Mouse (Mus musculus) stomach, embryonic 15.5 days (tissue): Measurements from ENCODE around the gene Defb22. TPM values are rescaled to one million over a fixed set of nuclear protein-coding genes. Genes with fewer than 3 reads are reported as not detected.

Source experiments
- ATAC-seq: fragments of 200-750 bp; cut with Nextera tagmentation; 2 replicates; pipeline ENCODE4 v1.8.0; 2017; ENCODE audit warnings: low read depth, moderate number of reproducible peaks, moderate TSS enrichment; ENCODE audit not compliant: insufficient read depth, low FRiP score
- H3K27ac ChIP-seq: fragments of 300-500 bp; sonication (generic); 2 replicates; pipeline ENCODE4 v1.5.1; 2015; ENCODE audit warnings: mild to moderate bottlenecking, inconsistent platforms
- H3K27me3 ChIP-seq: fragments of 300-500 bp; sonication (generic); replicated peaks from 2 replicates; pipeline ENCODE4 v1.6.1; 2015; ENCODE audit warnings: inconsistent platforms
- H3K36me3 ChIP-seq: fragments of 300-500 bp; sonication (generic); 2 replicates; pipeline ENCODE4 v1.6.1; 2015; ENCODE audit warnings: inconsistent platforms
- H3K4me1 ChIP-seq: fragments of 300-500 bp; sonication (generic); 2 replicates; pipeline ENCODE4 v1.6.1; 2015; ENCODE audit warnings: inconsistent platforms
- H3K4me2 ChIP-seq: fragments of 300-500 bp; sonication (generic); 2 replicates; pipeline ENCODE4 v1.6.1; 2015; ENCODE audit warnings: mild to moderate bottlenecking, inconsistent platforms
- H3K4me3 ChIP-seq: fragments of 300-500 bp; sonication (generic); replicated peaks from 2 replicates; pipeline ENCODE4 v1.5.1; 2015; ENCODE audit warnings: inconsistent platforms
- H3K9ac ChIP-seq: fragments of 300-500 bp; sonication (generic); 2 replicates; pipeline ENCODE4 v1.6.1; 2015; ENCODE audit warnings: inconsistent platforms
- H3K9me3 ChIP-seq: fragments of 300-500 bp; sonication (generic); 2 replicates; pipeline ENCODE4 v1.6.1; 2016; ENCODE audit warnings: inconsistent platforms
- WGBS: fragments of 180-500 bp; shearing (Covaris S2); methylation state at CpG from one replicate; pipeline ENCODE4 v1.1.7; 2015; 5-methylcytosine and 5-hydroxymethylcytosine counted together
- polyA plus RNA-seq: library from polyadenylated mRNA; unstranded; fragments of >200 nt; fragmentation: Nextera tagmentation; extraction: Ambion mirVana; gene quantifications from 2 replicates; pipeline ENCODE4 v1.2.1, GENCODE M21; 2015

Defb22 gene
- polyA plus RNA-seq, 1 experiment from 2014 or later = not detected

DNA sequence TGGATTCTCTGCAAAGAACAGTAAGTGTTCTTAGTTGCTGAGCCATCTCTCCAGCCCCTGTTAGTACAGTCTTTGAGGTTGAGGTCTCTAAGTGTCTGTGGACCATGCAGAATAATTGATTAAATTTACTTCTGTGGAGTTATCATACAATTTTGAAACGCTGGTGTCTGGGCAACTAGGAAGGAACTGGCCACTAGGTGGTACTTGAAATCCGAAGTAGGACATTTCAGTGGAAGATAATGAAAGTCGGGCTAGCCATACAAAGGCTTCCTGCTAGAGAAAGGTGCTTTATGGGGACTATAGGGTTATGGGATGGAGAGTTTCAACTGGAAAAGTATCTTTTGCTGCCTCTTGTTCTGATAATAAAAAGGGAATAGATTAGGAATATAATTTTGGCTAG lies 17.5 kb downstream of the Defb22 start:
- Histone ChIP-seq H3K9me3 (no peaks in the 10 kb centered on the region), H3K36me3 (no peaks in the 10 kb centered on the region), H3K9ac (no peak overlapping the region), H3K4me3 (no peak overlapping the region), H3K27ac (no peak overlapping the region), H3K27me3 (no peaks in the 10 kb centered on the region), H3K4me1 (no peaks in the 10 kb centered on the region), H3K4me2 (no peak overlapping the region)
- WGBS = 26% methylated on average over 3 of the region's 3 CpGs
- ATAC-seq = no peak

GRCm38 (mm10) chr2:152470973-152471372 lies 19.0 kb downstream of the Defb22 start:
- no peak overlapping the region for H3K4me3 ChIP-seq
- no peaks in the 10 kb centered on the region for H3K36me3 ChIP-seq
- no peak overlapping the region for H3K9ac ChIP-seq
- H3K4me2 ChIP-seq = no peak overlapping the region
- H3K27me3 ChIP-seq = no peaks in the 10 kb centered on the region
- no peaks in the 10 kb centered on the region for H3K9me3 ChIP-seq
- H3K4me1 ChIP-seq = no peaks in the 10 kb centered on the region
- WGBS = 26% methylated on average over 7 of the region's 7 CpGs
- no peak for ATAC-seq
- H3K27ac ChIP-seq = no peak overlapping the region

GRCm38 (mm10) chr2:152464570-152465150 lies 25.3 kb downstream of the Defb22 start, which contains the start of gene Defb23:
Gene Defb23 (minus strand): TSS chr2:152464620.
- no peak for ATAC-seq
- WGBS = 91% methylated on average over 3 of the region's 3 CpGs

DNA sequence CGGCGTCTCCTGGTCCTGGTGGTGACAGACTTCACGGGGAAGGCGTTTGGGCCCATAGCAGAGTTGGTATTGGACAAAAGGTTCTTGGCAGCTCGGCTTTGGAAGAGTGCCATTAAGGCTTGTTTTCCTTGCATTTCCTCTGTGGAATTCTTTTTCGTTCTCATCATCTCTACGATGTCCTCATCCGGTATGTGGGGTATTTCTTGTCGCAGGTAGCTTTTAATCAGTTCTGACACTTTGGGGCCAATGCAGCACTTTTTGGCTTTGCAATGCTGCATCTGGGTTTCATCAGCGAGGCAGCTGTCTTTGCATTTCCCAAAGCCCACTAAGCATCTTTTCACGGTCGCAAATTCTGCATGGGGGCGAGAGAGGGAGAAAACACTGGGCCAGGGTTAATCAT lies 30.7 kb downstream of the Defb22 start:
- Histone ChIP-seq H3K4me3 (no peak overlapping the region), H3K9me3 (no peaks in the 10 kb centered on the region), H3K9ac (no peak overlapping the region), H3K4me1 (no peaks in the 10 kb centered on the region), H3K36me3 (no peaks in the 10 kb centered on the region), H3K4me2 (no peak overlapping the region), H3K27ac (no peak overlapping the region), H3K27me3 (no peaks in the 10 kb centered on the region)
- WGBS = 47% methylated on average over 13 of the region's 13 CpGs
- no peak for ATAC-seq

More at GRCm38 (mm10) chr2:152464570-152465150, 25.3 kb downstream of the Defb22 start, which contains the start of gene Defb23:
- no peaks in the 10 kb centered on the region for H3K9me3 ChIP-seq
- H3K9ac ChIP-seq = no peak within 1 kb of the TSS
- no peaks in the 10 kb centered on the region for H3K27me3 ChIP-seq
- H3K36me3 ChIP-seq = no peaks in the 10 kb centered on the region
- H3K4me3 ChIP-seq = no peak within 1 kb of the TSS
- no peak within 1 kb of the TSS for H3K27ac ChIP-seq
- no peak within 1 kb of the TSS for H3K4me2 ChIP-seq
- H3K4me1 ChIP-seq = no peaks in the 10 kb centered on the region

- Histone ChIP-seq H3K4me2 (no peak overlapping the region), H3K4me3 (no peak overlapping the region), H3K4me1 (no peaks in the 10 kb centered on the region), H3K9ac (no peak overlapping the region), H3K36me3 (no peaks in the 10 kb centered on the region), H3K27me3 (no peaks in the 10 kb centered on the region), H3K9me3 (no peaks in the 10 kb centered on the region), H3K27ac (no peak overlapping the region)
- 73% methylated on average over 4 of the region's 4 CpGs for whole genome bisulfite sequencing
- ATAC-seq = no peak
Observed at GRCm38 (mm10) chr2:152452101-152452781, 37.7 kb downstream of the Defb22 start.

DNA sequence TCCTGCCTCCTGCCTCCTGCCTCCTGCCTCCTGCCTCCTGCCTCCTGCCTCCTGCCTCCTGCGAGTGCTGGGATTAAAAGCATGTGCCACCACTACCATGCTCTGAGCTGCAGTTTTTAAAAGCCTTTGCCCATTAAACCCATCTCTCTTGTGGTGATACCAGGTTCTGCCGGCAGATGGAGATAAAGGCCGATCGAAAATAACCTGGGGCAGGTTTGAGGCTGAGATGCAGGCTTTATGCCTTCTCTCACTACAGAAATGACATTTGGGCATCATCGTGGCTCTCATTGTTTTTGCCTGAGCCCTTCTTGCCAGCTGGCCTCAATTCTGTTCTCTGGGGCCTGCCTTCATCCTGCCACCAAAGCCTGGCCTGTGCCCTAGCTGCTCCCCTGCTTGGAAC lies 39.7 kb downstream of the Defb22 start:
- Histone ChIP-seq H3K4me1 (no peaks in the 10 kb centered on the region), H3K27ac (no peak overlapping the region), H3K9me3 (no peaks in the 10 kb centered on the region), H3K36me3 (no peaks in the 10 kb centered on the region), H3K4me3 (no peak overlapping the region), H3K9ac (no peak overlapping the region), H3K4me2 (no peak overlapping the region), H3K27me3 (no peaks in the 10 kb centered on the region)
- 4% methylated on average over 5 of the region's 5 CpGs for WGBS
- ATAC-seq = no peak

- H3K36me3 ChIP-seq = no peaks in the 10 kb centered on the region
- ATAC-seq = no peak
- no peaks in the 10 kb centered on the region for H3K4me1 ChIP-seq
- H3K4me3 ChIP-seq = no peak overlapping the region
- no peaks in the 10 kb centered on the region for H3K9me3 ChIP-seq
- no peak overlapping the region for H3K27ac ChIP-seq
- 20% methylated on average over 5 of the region's 5 CpGs for whole genome bisulfite sequencing
- no peaks in the 10 kb centered on the region for H3K27me3 ChIP-seq
- H3K4me2 ChIP-seq = no peak overlapping the region
- no peak overlapping the region for H3K9ac ChIP-seq
Observed at GRCm38 (mm10) chr2:152447461-152447860, 42.5 kb downstream of the Defb22 start.

- no peaks in the 10 kb centered on the region for H3K36me3 ChIP-seq
- no peak overlapping the region for H3K4me2 ChIP-seq
- 51% methylated on average over 2 of the region's 2 CpGs for WGBS
- H3K27me3 ChIP-seq = no peaks in the 10 kb centered on the region
- ATAC-seq = no peak
- H3K4me1 ChIP-seq = no peaks in the 10 kb centered on the region
- no peak overlapping the region for H3K27ac ChIP-seq
- no peak overlapping the region for H3K4me3 ChIP-seq
- H3K9ac ChIP-seq = no peak overlapping the region
- no peaks in the 10 kb centered on the region for H3K9me3 ChIP-seq
Observed at GRCm38 (mm10) chr2:152446642-152447041, 43.3 kb downstream of the Defb22 start.

- Histone ChIP-seq H3K4me2 (no peak overlapping the region), H3K36me3 (no peaks in the 10 kb centered on the region), H3K9me3 (no peaks in the 10 kb centered on the region), H3K4me3 (no peak overlapping the region), H3K27me3 (no peaks in the 10 kb centered on the region), H3K27ac (no peak overlapping the region), H3K9ac (no peak overlapping the region), H3K4me1 (0 out of 2 replicates have a peak, but pooled peaks cover 4% of the 10 kb centered on the region)
- no peak for ATAC-seq
- 91% methylated on average over 8 of the region's 8 CpGs for WGBS
Observed at GRCm38 (mm10) chr2:152443281-152443680, 46.7 kb downstream of the Defb22 start.

DNA sequence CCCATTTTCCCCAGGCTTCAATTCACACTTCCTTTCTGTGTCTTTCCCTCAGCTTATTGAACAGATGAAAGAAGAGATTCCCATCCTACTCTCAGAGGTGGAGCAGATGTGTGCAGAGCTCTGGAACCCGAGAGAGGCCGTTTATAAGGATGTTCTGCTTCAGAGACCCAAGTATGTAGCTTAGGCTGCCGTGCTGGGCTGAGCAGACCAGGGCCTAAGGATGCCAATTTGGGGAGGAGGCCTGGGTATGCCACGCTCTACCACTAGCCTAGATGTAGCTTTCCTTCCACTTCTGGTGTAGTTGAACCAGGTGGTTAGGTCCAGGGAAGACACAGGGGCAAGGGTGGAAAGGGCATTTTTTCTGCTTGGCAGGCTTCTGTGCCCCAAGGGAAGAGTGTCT lies 47.6 kb downstream of the Defb22 start:
- no peak for ATAC-seq
- Histone ChIP-seq H3K9me3 (no peaks in the 10 kb centered on the region), H3K36me3 (no peaks in the 10 kb centered on the region), H3K9ac (no peak overlapping the region), H3K4me2 (no peak overlapping the region), H3K27ac (no peak overlapping the region), H3K4me3 (no peak overlapping the region), H3K27me3 (no peaks in the 10 kb centered on the region), H3K4me1 (peaks cover 5% of the 10 kb centered on the region; the same call in 1 of the 2 replicates)
- WGBS = 83% methylated on average over 4 of the region's 4 CpGs

DNA sequence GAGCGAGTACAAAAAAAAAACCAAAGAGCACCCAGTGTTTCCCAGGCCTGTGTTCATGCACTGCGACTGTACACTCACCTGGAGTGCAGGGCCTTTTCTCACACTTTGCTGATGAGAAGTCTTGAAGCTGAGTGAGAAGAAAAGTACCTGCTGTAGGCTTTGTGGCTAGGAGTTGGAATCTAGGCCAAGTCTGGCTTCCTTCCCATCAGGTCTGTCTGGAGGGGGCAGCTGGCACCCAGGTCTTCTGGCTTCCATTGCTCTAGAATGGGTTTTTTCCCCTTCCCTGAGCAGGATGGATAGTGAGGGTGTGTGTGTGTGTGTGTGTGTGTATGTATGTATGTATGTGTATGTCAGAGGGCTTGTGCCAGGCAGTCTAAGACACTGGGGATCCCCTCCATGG lies 50.1 kb downstream of the Defb22 start:
- 72% methylated on average over 2 of the region's 2 CpGs for WGBS
- Histone ChIP-seq H3K9me3 (no peaks in the 10 kb centered on the region), H3K9ac (no peak overlapping the region), H3K36me3 (no peaks in the 10 kb centered on the region), H3K4me1 (peaks cover 7% of the 10 kb centered on the region; the same call in 1 of the 2 replicates), H3K27me3 (no peaks in the 10 kb centered on the region), H3K4me2 (no peak overlapping the region), H3K4me3 (no peak overlapping the region), H3K27ac (no peak overlapping the region)
- ATAC-seq = no peak

DNA sequence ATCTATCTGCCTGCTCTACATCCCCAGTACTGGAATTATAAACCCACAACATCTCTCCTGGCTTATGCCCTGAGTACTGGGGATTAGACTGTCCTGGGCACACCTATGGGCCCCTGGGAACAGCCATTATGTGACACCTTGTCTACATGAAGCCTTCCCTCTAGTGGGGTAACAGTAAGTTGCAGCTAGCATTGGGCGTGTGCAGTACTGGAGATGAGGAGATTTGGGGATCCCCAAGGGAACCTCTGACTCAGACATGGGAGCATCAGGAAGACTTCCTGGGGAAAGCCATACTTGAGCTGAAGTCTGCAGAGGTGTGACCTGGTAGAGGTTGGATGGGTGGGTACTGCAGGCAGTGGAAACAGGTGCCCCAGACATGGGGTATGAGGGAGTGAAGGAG lies 51.0 kb downstream of the Defb22 start:
- no peak overlapping the region for H3K9ac ChIP-seq
- peaks cover 7% of the 10 kb centered on the region; the same call in 1 of the 2 replicates for H3K4me1 ChIP-seq
- no peaks in the 10 kb centered on the region for H3K9me3 ChIP-seq
- H3K4me3 ChIP-seq = no peak overlapping the region
- no peak for ATAC-seq
- H3K27ac ChIP-seq = no peak overlapping the region
- H3K4me2 ChIP-seq = no peak overlapping the region
- 77% methylated on average over 1 of the region's 1 CpGs for WGBS
- H3K27me3 ChIP-seq = no peaks in the 10 kb centered on the region
- no peaks in the 10 kb centered on the region for H3K36me3 ChIP-seq
